Mouse (Mus musculus) embryo, embryonic 10 days (tissue): Measurements from ENCODE around the gene Hfe2.

Source experiments
- DNase-seq: peaks from one replicate; pipeline ENCODE4 v3.0.0-alpha.2; 2015; ENCODE audit warnings: low spot score

Gene Hfe2

GRCm38 (mm10) chr3:96575272-96575984 is 50.5 kb downstream of the Hfe2 start:
- DNase-seq = peak; percentile 29

- peak; percentile 47 for DNase-seq
Observed at GRCm38 (mm10) chr3:96576005-96576658, 51.2 kb downstream of the Hfe2 start.

DNA sequence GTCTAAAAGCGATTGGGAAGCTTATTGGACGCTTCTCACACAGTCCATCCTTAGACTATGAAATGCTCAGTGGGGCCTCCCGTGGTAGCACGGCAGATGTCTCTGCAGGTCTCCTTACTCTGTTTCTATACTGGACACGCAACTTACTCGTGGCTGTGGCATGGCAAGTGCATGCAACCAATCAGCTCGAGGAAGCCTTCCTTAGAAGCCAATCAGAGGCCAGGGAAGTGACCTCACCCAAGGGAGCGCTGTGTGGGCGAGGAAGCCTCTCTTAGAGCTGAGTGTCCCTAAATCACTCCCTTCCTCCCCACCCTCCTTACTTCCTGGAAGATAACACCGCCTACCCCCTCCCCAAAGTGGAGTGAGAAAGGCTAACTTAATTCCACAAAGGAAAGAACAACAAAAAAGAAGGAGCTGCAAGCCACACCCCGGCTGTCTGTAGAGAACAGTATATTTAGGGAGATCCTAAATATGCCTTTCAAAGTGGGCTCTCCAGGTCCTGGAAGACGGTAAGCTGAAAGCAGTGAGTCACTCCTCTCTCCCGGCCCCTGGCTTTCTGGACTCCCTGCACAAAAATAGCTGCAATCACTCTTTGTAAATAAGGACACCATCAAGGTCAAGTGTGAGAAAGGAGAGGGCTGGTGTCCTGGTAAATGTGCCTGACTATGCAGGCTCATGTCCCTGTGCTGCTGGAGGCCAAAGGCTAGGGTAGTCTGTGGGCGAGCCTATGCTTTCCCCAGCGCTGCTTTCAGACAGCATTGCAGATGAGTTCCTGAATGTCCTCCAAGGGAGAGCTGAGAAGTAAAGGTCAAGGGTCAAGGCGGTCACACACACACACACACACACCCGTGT is 51.9 kb downstream of the Hfe2 start, which contains the start of gene Gm16253:
Gene Gm16253, plus strand, starts transcription at position 295 of the 852 bp plus-strand sequence.
- DNase-seq = peak; percentile 94

DNA sequence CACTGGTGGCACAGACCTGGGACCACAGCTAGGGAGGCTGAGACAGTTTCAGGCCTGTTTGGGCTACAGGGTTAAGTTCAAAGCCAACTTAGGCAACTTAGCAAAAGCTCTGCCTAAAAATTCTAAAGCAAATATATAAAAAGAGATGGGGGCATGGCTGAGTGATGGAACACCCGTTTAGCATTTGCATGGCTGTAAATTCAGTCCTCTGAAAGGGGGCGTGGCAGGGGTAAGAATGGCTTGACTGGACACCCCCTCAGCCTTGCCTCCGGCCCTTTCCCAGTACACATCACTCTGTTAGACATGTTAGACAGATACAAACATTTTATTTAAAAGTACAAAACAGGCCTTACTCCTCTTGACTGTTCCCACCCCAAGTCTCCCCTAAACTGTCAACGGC is 52.6 kb downstream of the Hfe2 start:
- no peak for DNase-seq
